Mouse (Mus musculus) cerebellum, adult 2 months (tissue): Measurements from ENCODE around the gene Crybg2.

ENCODE experiments used
- CTCF ChIP-seq: fragments of 200-500 bp; IDR thresholded peaks from 2 replicates; pipeline ENCODE4 v1.5.1; 2011; ENCODE audit warnings: low read depth, mild to moderate bottlenecking, control low read depth, low read length, moderate library complexity, borderline replicate concordance; ENCODE audit not compliant: insufficient read depth
- POLR2A ChIP-seq: fragments of 200-500 bp; IDR thresholded peaks from 2 replicates; pipeline ENCODE4 v1.6.1; 2011; ENCODE audit warnings: low read length, control low read depth, borderline replicate concordance; ENCODE audit not compliant: insufficient read depth

- TF ChIP-seq POLR2A, result no peak
- no peak for TF ChIP-seq CTCF
Observed at GRCm38 (mm10) chr4:134025802-134026201, 34.8 kb upstream of the Crybg2 start.
